Mouse (Mus musculus): ENCODE measurements around the gene Gstp3. TPM values are rescaled to one million over a fixed set of nuclear protein-coding genes. Genes with fewer than 3 reads are reported as not detected.
A peak's percentile ranks its signal among the peaks of the same experiment; 100 is the strongest.
"Not testable (repeated sequence)": the region's sequence is repeated elsewhere in the genome, so short reads cannot be mapped to it uniquely, and the experiment has no call there.

The Gstp3 gene
- polyA plus RNA-seq, 1 experiment from 2014 or later: 0.80 TPM

DNA sequence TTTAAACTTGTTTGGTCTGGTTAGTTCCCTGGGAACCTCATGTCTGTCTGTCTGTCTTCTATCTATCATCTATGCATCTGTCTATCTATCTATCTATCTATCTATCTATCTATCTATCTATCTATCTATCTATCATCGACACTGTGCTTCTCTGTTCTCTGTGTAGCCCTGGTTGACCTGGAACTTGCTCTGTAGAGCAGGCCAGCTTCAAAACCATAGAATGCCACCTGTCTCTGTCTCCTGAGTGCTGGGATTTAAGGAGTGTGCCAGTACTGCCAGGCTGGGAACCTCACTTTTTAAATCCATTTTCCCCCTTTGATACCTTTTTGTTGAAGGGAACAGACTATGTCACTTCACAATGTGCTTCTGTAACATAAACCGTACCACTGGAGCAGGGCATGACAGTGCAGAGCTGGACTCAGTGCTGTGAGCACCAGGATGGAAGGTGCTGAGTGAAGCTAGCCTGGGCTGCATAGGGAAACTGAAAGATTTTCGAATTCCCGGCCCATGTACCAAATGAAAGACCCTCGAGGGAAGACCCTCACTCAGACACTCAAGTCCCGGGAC, 1.6 kb upstream of the Gstp3 start:
- Histone ChIP-seq H3K27ac (ENCODE audit: low read length) (no peak overlapping the region), H3K4me1 (ENCODE audit: control insufficient read depth, insufficient read depth, low read length) (peaks cover 11% of the 10 kb centered on the region), H3K27me3 (ENCODE audit: control insufficient read depth, insufficient read depth, low read length) (no peaks in the 10 kb centered on the region), H3K4me3 (ENCODE audit: low read length) (no peak overlapping the region), H3K9ac (ENCODE audit: low read length) (no peak overlapping the region), H3K36me3 (ENCODE audit: control insufficient read depth, insufficient read depth) (no peaks in the 10 kb centered on the region), H3K9me3 (replicated peaks; ENCODE audit: control insufficient read depth, low read length) (no peaks in the 10 kb centered on the region), H3K4me2 (ENCODE audit: low read depth, low read length) (no peak overlapping the region)
- 76% methylated on average over 5 of the region's 6 CpGs for WGBS
- no peak for ATAC-seq (replicated peaks; ENCODE audit: extremely low read depth, insufficient read depth, low FRiP score)

DNA sequence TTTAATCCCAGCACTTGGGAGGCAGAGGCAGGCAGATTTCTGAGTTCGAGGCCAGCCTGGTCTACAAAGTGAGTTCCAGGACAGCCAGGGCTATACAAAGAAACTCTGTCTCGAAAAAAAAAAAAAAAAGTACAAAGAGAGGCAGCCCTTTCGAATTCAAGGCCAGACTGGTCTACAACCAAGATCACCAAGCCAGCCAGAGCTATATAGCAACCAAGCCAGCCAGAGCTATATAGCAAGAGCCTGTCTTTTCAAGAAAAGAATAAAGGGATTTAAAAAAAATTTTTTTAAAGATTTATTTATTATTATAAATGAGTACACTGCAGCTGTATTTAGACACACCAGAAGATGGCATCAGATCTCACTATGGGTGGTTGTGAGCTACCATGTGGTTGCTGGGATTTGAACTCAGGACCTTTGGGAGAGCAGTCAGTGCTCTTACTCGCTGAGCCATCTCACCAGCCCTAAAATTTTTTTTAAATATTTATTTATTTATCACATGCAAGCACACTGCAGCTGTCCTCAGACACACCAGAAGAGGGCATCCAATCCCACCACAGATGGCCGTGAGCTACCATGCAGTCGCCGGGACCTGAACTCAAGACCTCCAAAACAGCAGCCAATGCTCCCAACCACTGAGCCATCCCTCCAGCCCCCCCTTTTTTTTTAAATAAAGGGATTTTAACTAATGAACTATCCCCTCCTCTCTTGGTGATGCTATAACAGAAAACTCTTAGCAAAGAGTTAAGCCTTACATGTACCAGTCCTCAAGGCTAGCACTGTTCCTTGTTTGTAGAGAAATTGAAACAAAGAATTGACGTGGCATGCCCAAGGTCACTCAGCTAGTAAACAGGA, 902 bp upstream of the Gstp3 start:
- peaks cover 15% of the 10 kb centered on the region for H3K4me1 ChIP-seq (ENCODE audit: control insufficient read depth, insufficient read depth, low read length)
- not testable (repeated sequence) for H3K4me2 ChIP-seq (ENCODE audit: low read depth, low read length); H3K27ac ChIP-seq (ENCODE audit: low read length); H3K27me3 ChIP-seq (ENCODE audit: control insufficient read depth, insufficient read depth, low read length); H3K4me3 ChIP-seq (ENCODE audit: low read length); H3K9ac ChIP-seq (ENCODE audit: low read length); ATAC-seq (replicated peaks; ENCODE audit: extremely low read depth, insufficient read depth, low FRiP score); H3K36me3 ChIP-seq (ENCODE audit: control insufficient read depth, insufficient read depth); H3K9me3 ChIP-seq (replicated peaks; ENCODE audit: control insufficient read depth, low read length)
- 89% methylated on average over 8 of the region's 8 CpGs for WGBS

DNA sequence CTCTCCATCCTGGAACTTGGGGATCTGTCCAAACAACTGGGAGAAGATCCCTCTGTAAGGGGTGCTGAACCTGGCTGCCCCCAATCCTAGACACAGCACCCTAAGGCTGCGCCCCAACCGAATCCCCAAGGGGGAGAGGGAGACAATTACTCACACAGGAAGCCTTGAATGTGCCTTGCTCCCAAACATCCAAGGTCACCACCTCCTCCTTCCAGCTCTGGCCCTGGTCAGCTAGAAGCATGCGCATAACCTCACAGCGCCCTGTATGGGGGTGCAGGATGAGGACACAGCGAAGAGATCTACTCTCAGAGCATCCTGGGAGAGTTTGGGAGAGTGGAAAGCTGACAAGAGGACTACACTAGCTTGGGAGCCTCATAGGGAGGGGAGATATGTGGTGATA, 788 bp downstream of the Gstp3 start:
- no peak for ATAC-seq (replicated peaks; ENCODE audit: extremely low read depth, insufficient read depth, low FRiP score)
- H3K9me3 ChIP-seq (replicated peaks; ENCODE audit: control insufficient read depth, low read length): no peaks in the 10 kb centered on the region
- H3K9ac ChIP-seq (ENCODE audit: low read length): no peak overlapping the region
- peaks cover 15% of the 10 kb centered on the region for H3K4me1 ChIP-seq (ENCODE audit: control insufficient read depth, insufficient read depth, low read length)
- no peak overlapping the region for H3K4me3 ChIP-seq (ENCODE audit: low read length)
- 88% methylated on average over 5 of the region's 5 CpGs for WGBS
- H3K27ac ChIP-seq (ENCODE audit: low read length): no peak overlapping the region
- no peak overlapping the region for H3K4me2 ChIP-seq (ENCODE audit: low read depth, low read length)
- no peaks in the 10 kb centered on the region for H3K27me3 ChIP-seq (ENCODE audit: control insufficient read depth, insufficient read depth, low read length)
- no peaks in the 10 kb centered on the region for H3K36me3 ChIP-seq (ENCODE audit: control insufficient read depth, insufficient read depth)

DNA sequence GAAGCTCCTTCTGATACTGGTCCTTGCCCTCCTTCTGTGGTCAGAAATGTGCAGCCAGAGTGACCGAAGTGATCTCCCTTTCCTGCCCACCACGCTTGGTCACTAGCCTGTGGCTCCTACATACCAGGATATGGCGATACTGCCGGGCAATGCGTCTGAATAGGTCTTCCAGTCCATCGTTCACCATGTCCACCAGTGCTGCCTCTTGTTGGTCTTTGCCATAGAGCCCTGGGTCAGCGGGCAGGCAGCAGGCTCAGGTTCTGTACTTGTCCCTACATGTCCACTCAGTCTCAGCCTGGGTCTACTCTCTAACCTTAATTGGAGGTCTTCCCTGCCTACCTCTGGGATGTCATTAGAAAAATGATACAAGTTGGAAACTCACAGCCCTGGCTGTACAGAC, 1.4 kb downstream of the Gstp3 start:
- Histone ChIP-seq H3K4me3 (ENCODE audit: low read length) (no peak overlapping the region), H3K9ac (ENCODE audit: low read length) (no peak overlapping the region), H3K9me3 (replicated peaks; ENCODE audit: control insufficient read depth, low read length) (no peaks in the 10 kb centered on the region), H3K27ac (ENCODE audit: low read length) (no peak overlapping the region), H3K4me1 (ENCODE audit: control insufficient read depth, insufficient read depth, low read length) (peaks cover 15% of the 10 kb centered on the region), H3K4me2 (ENCODE audit: low read depth, low read length) (no peak overlapping the region), H3K36me3 (ENCODE audit: control insufficient read depth, insufficient read depth) (no peaks in the 10 kb centered on the region), H3K27me3 (ENCODE audit: control insufficient read depth, insufficient read depth, low read length) (no peaks in the 10 kb centered on the region)
- no peak for ATAC-seq (replicated peaks; ENCODE audit: extremely low read depth, insufficient read depth, low FRiP score)
- WGBS: 95% methylated on average over 7 of the region's 7 CpGs

DNA sequence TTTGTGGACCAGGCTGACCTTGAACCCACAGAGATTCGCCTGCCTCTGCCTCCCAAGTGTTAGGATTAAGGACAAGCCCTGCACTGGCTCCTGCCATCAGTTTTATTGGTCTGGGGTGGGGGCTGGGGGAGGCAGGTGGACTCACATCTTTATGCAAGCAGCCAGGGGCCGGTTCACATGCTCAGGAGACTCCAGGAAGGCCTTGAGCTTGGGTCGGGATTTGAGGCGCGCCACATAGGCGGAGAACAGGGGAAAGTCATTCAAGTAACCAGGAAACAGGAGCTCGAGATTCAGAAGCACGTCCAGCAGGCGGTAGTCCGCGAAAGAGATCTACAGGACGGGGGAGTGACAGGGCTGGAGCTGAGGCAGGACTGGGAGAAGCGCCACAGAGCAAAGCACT, 2.0 kb downstream of the Gstp3 start:
- Histone ChIP-seq H3K9ac (ENCODE audit: low read length) (no peak overlapping the region), H3K4me3 (ENCODE audit: low read length) (no peak overlapping the region), H3K4me2 (ENCODE audit: low read depth, low read length) (no peak overlapping the region), H3K27ac (ENCODE audit: low read length) (no peak overlapping the region), H3K4me1 (ENCODE audit: control insufficient read depth, insufficient read depth, low read length) (peaks cover 15% of the 10 kb centered on the region), H3K36me3 (ENCODE audit: control insufficient read depth, insufficient read depth) (no peaks in the 10 kb centered on the region), H3K9me3 (replicated peaks; ENCODE audit: control insufficient read depth, low read length) (no peaks in the 10 kb centered on the region), H3K27me3 (ENCODE audit: control insufficient read depth, insufficient read depth, low read length) (no peaks in the 10 kb centered on the region)
- ATAC-seq (replicated peaks; ENCODE audit: extremely low read depth, insufficient read depth, low FRiP score): no peak
- WGBS: 79% methylated on average over 13 of the region's 13 CpGs

DNA sequence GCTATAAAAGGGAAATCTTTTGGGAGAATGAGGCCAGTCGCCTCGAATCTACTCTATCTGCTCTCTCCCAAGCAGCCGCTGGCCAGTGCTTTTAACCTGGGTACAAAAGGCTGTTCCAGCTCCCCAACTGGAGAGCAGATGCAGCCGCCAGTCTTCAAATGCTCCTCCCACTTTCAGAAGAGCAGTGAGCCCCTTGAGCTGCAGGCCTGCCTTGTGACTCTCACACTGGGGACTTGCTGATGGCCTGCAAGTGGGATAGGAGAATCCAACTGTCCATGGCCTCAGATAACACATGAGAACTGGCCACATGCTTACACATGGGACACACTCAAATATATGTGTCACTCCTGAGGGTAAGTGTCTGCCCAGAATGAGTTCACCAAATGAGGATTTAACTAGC, 2.6 kb downstream of the Gstp3 start:
- H3K4me2 ChIP-seq (ENCODE audit: low read depth, low read length): no peak overlapping the region
- H3K27me3 ChIP-seq (ENCODE audit: control insufficient read depth, insufficient read depth, low read length): no peaks in the 10 kb centered on the region
- no peak for ATAC-seq (replicated peaks; ENCODE audit: extremely low read depth, insufficient read depth, low FRiP score)
- 0 out of 2 replicates have a peak overlapping the region, but pooled peaks have one; percentile 6 for H3K9ac ChIP-seq (ENCODE audit: low read length)
- no peak overlapping the region for H3K4me3 ChIP-seq (ENCODE audit: low read length)
- WGBS: 42% methylated on average over 4 of the region's 4 CpGs
- H3K36me3 ChIP-seq (ENCODE audit: control insufficient read depth, insufficient read depth): no peaks in the 10 kb centered on the region
- H3K4me1 ChIP-seq (ENCODE audit: control insufficient read depth, insufficient read depth, low read length): peaks cover 15% of the 10 kb centered on the region
- no peaks in the 10 kb centered on the region for H3K9me3 ChIP-seq (replicated peaks; ENCODE audit: control insufficient read depth, low read length)
- H3K27ac ChIP-seq (ENCODE audit: low read length): no peak overlapping the region

DNA sequence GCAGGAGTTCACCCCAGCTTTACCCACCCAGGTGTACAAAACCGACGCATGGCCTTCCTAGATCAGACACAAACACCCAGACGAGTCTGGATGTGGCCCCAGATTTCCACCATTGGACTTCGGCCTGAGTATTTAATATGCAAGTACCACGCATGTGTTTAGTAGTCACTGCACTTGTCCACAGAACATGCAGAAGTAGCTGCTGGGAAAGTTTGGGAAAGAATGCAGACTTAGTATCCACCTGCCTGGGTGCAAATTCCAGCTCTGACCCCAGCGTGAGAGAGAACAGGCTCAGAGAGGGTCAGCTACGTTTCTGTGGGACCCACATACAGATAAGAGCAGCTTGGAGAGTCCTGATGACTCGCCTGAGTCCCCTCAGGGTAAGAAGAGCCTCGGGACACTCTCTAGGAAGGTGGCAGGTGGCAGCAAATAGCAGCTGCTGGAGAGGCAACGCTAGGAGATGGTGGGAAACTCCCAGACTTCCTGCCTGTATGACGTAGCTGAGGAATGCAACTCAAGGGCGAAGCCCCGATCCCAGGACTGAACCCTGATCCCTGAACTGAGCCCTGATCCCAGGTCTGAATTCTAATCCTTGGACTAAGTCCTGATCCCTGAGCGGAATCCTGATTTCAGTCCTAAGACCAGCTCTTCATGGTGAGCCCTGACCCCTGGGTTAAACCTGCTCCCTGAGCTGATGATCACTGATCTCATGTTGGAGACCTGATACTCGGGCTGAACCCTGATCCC, 3.2 kb downstream of the Gstp3 start:
- 45% methylated on average over 15 of the region's 15 CpGs for WGBS
- H3K4me3 ChIP-seq (ENCODE audit: low read length): no peak overlapping the region
- H3K9me3 ChIP-seq (replicated peaks; ENCODE audit: control insufficient read depth, low read length): no peaks in the 10 kb centered on the region
- no peaks in the 10 kb centered on the region for H3K36me3 ChIP-seq (ENCODE audit: control insufficient read depth, insufficient read depth)
- H3K9ac ChIP-seq (ENCODE audit: low read length): 0 out of 2 replicates have a peak overlapping the region, but pooled peaks have one; percentile 6
- ATAC-seq (replicated peaks; ENCODE audit: extremely low read depth, insufficient read depth, low FRiP score): no peak
- H3K27ac ChIP-seq (ENCODE audit: low read length): no peak overlapping the region
- no peaks in the 10 kb centered on the region for H3K27me3 ChIP-seq (ENCODE audit: control insufficient read depth, insufficient read depth, low read length)
- peaks cover 15% of the 10 kb centered on the region for H3K4me1 ChIP-seq (ENCODE audit: control insufficient read depth, insufficient read depth, low read length)
- no peak overlapping the region for H3K4me2 ChIP-seq (ENCODE audit: low read depth, low read length)

DNA sequence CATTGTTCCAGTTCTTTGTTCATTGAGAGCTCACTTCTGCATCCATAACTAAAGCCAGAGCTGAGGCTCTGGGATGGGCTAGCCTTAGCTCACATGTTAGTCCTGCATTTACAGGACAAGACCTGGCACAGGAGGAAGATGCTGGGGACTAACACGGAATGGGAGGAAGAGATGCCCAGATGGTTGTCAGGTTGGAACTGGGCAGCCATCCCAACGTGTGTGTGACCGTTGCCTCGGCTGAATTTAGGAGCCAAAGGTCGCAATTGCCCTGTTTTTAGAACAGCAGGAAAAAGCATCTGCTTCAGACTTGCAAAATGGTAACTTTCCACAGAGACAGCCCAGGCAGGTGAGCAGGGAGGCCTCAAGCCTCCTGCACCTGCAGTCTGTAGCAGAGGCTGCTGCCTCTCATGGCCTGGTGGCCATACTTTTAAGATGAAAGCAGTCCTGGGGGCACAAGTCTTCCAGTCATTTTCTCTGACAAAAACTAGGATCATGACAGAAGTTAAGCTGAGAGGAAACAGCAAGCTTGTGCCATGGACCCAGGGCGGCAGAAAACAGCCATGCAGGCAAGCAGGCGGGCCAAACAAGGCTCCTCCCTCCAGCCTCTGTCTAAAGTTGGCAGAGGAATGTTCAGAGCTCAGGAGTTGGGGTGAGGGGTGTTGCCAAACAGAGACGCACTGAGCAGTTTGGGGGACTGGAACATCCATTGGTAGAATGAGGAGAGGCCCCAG, 4.0 kb downstream of the Gstp3 start:
- Histone ChIP-seq H3K27ac (ENCODE audit: low read length) (no peak overlapping the region), H3K9ac (ENCODE audit: low read length) (no peak overlapping the region), H3K4me3 (ENCODE audit: low read length) (no peak overlapping the region), H3K9me3 (replicated peaks; ENCODE audit: control insufficient read depth, low read length) (no peaks in the 10 kb centered on the region), H3K4me1 (ENCODE audit: control insufficient read depth, insufficient read depth, low read length) (peaks cover 15% of the 10 kb centered on the region), H3K27me3 (ENCODE audit: control insufficient read depth, insufficient read depth, low read length) (no peaks in the 10 kb centered on the region), H3K4me2 (ENCODE audit: low read depth, low read length) (no peak overlapping the region), H3K36me3 (ENCODE audit: control insufficient read depth, insufficient read depth) (no peaks in the 10 kb centered on the region)
- ATAC-seq (replicated peaks; ENCODE audit: extremely low read depth, insufficient read depth, low FRiP score): no peak
- WGBS: 63% methylated on average over 8 of the region's 8 CpGs
